Mouse (Mus musculus): ENCODE measurements around the gene Agpat4. TPM values are rescaled to one million over a fixed set of nuclear protein-coding genes. Genes with fewer than 3 reads are reported as not detected.

Gene Agpat4
- polyA plus RNA-seq, 1 experiment from 2014 or later: 26.5 TPM

- Histone ChIP-seq H3K36me3 (ENCODE audit: control insufficient read depth, insufficient read depth, low read length) (peaks cover 23% of the 10 kb centered on the region), H3K4me1 (ENCODE audit: control insufficient read depth, insufficient read depth, low read length) (peaks cover 15% of the 10 kb centered on the region), H3K9ac (ENCODE audit: low read depth, low read length) (no peak overlapping the region), H3K9me3 (ENCODE audit: control insufficient read depth, low read length) (no peaks in the 10 kb centered on the region), H3K27ac (ENCODE audit: low read depth, low read length) (peak overlapping the region; percentile 56; the same call in 1 of the 2 replicates), H3K4me3 (ENCODE audit: low read length) (no peak overlapping the region), H3K4me2 (replicated peaks; ENCODE audit: low read depth, low read length) (no peak overlapping the region), H3K27me3 (ENCODE audit: control insufficient read depth, insufficient read depth, low read length) (no peaks in the 10 kb centered on the region)
- peak; percentile 68 for ATAC-seq (ENCODE audit: low FRiP score, low TSS enrichment)
- 44% methylated on average over 21 of the region's 21 CpGs for WGBS
These were observed 147.7 kb downstream of the Agpat4 start for GRCm38 (mm10) chr17:12265969-12266925.

- 78% methylated on average over 4 of the region's 4 CpGs for WGBS
- Histone ChIP-seq H3K4me3 (ENCODE audit: low read length) (no peak overlapping the region), H3K9me3 (ENCODE audit: control insufficient read depth, low read length) (no peaks in the 10 kb centered on the region), H3K9ac (ENCODE audit: low read depth, low read length) (no peak overlapping the region), H3K27ac (ENCODE audit: low read depth, low read length) (no peak overlapping the region), H3K4me1 (ENCODE audit: control insufficient read depth, insufficient read depth, low read length) (peaks cover 15% of the 10 kb centered on the region), H3K36me3 (ENCODE audit: control insufficient read depth, insufficient read depth, low read length) (peaks cover 29% of the 10 kb centered on the region), H3K27me3 (ENCODE audit: control insufficient read depth, insufficient read depth, low read length) (no peaks in the 10 kb centered on the region), H3K4me2 (replicated peaks; ENCODE audit: low read depth, low read length) (no peak overlapping the region)
- no peak for ATAC-seq (ENCODE audit: low FRiP score, low TSS enrichment)
These were observed 149.6 kb downstream of the Agpat4 start for GRCm38 (mm10) chr17:12268091-12268490.

GRCm38 (mm10) chr17:12268538-12268937, 150.0 kb downstream of the Agpat4 start:
- Histone ChIP-seq H3K27ac (ENCODE audit: low read depth, low read length) (no peak overlapping the region), H3K27me3 (ENCODE audit: control insufficient read depth, insufficient read depth, low read length) (no peaks in the 10 kb centered on the region), H3K4me1 (ENCODE audit: control insufficient read depth, insufficient read depth, low read length) (peaks cover 15% of the 10 kb centered on the region), H3K4me2 (replicated peaks; ENCODE audit: low read depth, low read length) (no peak overlapping the region), H3K9me3 (ENCODE audit: control insufficient read depth, low read length) (no peaks in the 10 kb centered on the region), H3K36me3 (ENCODE audit: control insufficient read depth, insufficient read depth, low read length) (peaks cover 26% of the 10 kb centered on the region), H3K4me3 (ENCODE audit: low read length) (no peak overlapping the region), H3K9ac (ENCODE audit: low read depth, low read length) (no peak overlapping the region)
- peak; percentile 36 for ATAC-seq (ENCODE audit: low FRiP score, low TSS enrichment)
- 69% methylated on average over 10 of the region's 10 CpGs for WGBS

Other genes starting within 250 kb of the Agpat4 start
- 46.4 and 53.0 TPM in 2 replicates for gene Map3k4, start 200.1 kb downstream of the Agpat4 start, polyA plus RNA-seq (2014; fragmentation: Nextera tagmentation; extraction: Ambion mirVana)

Data from kidney, embryonic 14.5 days (tissue).